In genomic region chr9:64810822-64811537, GRCm38 (mm10) we compare ENCODE assay signal across 7 mouse cellular contexts. TPM values are rescaled to one million over a fixed set of nuclear protein-coding genes. Genes with fewer than 3 reads are reported as not detected.
A peak's percentile ranks its signal among the peaks of the same experiment; 100 is the strongest.
DNase-seq lines count a peak whose midpoint lies in the region; ATAC-seq lines count a peak whose summit lies in the region.

TSS of gene Dennd4a (plus strand) at chr9:64811340.

- peak within 1 kb of the TSS; percentile 89 for H3K27ac ChIP-seq in embryonic facial prominence, embryonic 12.5 days
- peak within 1 kb of the TSS; percentile 73; the same call in 1 of the 2 replicates for H3K27ac ChIP-seq in limb, embryonic 11.5 days (replicated peaks; ENCODE audit: low read depth, low read length)
- peak within 1 kb of the TSS; percentile 98 for H3K27ac ChIP-seq in midbrain, embryonic 14.5 days (replicated peaks; ENCODE audit: low read depth, low read length)

- no peaks in the 10 kb centered on the region for H3K4me1 ChIP-seq in embryonic facial prominence, embryonic 12.5 days
- 0 out of 2 replicates have a peak, but pooled peaks cover 2% of the 10 kb centered on the region for H3K4me1 ChIP-seq in limb, embryonic 11.5 days (ENCODE audit: control insufficient read depth, insufficient read depth, low read length)
- peaks cover 5% of the 10 kb centered on the region for H3K4me1 ChIP-seq in midbrain, embryonic 14.5 days (ENCODE audit: control insufficient read depth, insufficient read depth, low read length)

- peak; percentile 96 for ATAC-seq in embryonic facial prominence, embryonic 12.5 days (ENCODE audit: insufficient number of reproducible peaks, insufficient read depth, low FRiP score, low TSS enrichment)
- peak; percentile 95 for ATAC-seq in limb, embryonic 11.5 days (ENCODE audit: insufficient number of reproducible peaks, low FRiP score, low TSS enrichment, low read depth)
- peak; percentile 98 for ATAC-seq in midbrain, embryonic 14.5 days (ENCODE audit: low FRiP score, low TSS enrichment)

- no peaks in the 10 kb centered on the region for H3K36me3 ChIP-seq in embryonic facial prominence, embryonic 12.5 days
- H3K36me3 ChIP-seq in limb, embryonic 11.5 days (ENCODE audit: control insufficient read depth, insufficient read depth, low read length), result no peaks in the 10 kb centered on the region
- H3K36me3 ChIP-seq in midbrain, embryonic 14.5 days (ENCODE audit: control insufficient read depth, insufficient read depth, low read length), result no peaks in the 10 kb centered on the region

- no peaks in the 10 kb centered on the region for H3K27me3 ChIP-seq in embryonic facial prominence, embryonic 12.5 days
- H3K27me3 ChIP-seq in limb, embryonic 11.5 days (ENCODE audit: control insufficient read depth, insufficient read depth, low read length), result no peaks in the 10 kb centered on the region
- H3K27me3 ChIP-seq in midbrain, embryonic 14.5 days (ENCODE audit: control insufficient read depth, insufficient read depth, low read length), result no peaks in the 10 kb centered on the region

- peak within 1 kb of the TSS; percentile 85 for H3K4me2 ChIP-seq in embryonic facial prominence, embryonic 12.5 days (replicated peaks)
- peak within 1 kb of the TSS; percentile 66 for H3K4me2 ChIP-seq in limb, embryonic 11.5 days (ENCODE audit: low read depth, severe bottlenecking)
- peak within 1 kb of the TSS; percentile 67 for H3K4me2 ChIP-seq in midbrain, embryonic 14.5 days (ENCODE audit: low read length)

- peak; percentile 98 for DNase-seq in adrenal gland, postnatal 25 days
- peak; percentile 100 for DNase-seq in heart, adult 11 months
- peak; percentile 97 for DNase-seq in kidney, adult 18-20 months
- peak; percentile 98 for DNase-seq in limb, embryonic 11.5 days (ENCODE audit: low spot score)
- DNase-seq in midbrain, embryonic 14.5 days, result peak; percentile 99
- peak; percentile 96 to 99 for DNase-seq in spleen, adult 18-20 months

- H3K9me3 ChIP-seq in embryonic facial prominence, embryonic 12.5 days, result no peaks in the 10 kb centered on the region
- no peaks in the 10 kb centered on the region for H3K9me3 ChIP-seq in limb, embryonic 11.5 days (ENCODE audit: control insufficient read depth, low read length)
- H3K9me3 ChIP-seq in midbrain, embryonic 14.5 days (ENCODE audit: control insufficient read depth, low read length), result no peaks in the 10 kb centered on the region

- WGBS in embryonic facial prominence, embryonic 12.5 days, result 1% methylated on average over 49 of the region's 51 CpGs
- WGBS in limb, embryonic 11.5 days, result 1% methylated on average over 41 of the region's 51 CpGs
- under 1% methylated on average over 47 of the region's 51 CpGs for WGBS in midbrain, embryonic 14.5 days

- H3K9ac ChIP-seq in embryonic facial prominence, embryonic 12.5 days, result peak within 1 kb of the TSS; percentile 69
- H3K9ac ChIP-seq in limb, embryonic 11.5 days (ENCODE audit: low read length), result peak within 1 kb of the TSS; percentile 51
- peak within 1 kb of the TSS; percentile 84 for H3K9ac ChIP-seq in midbrain, embryonic 14.5 days (replicated peaks; ENCODE audit: low read length)

- peak within 1 kb of the TSS; percentile 71 for H3K4me3 ChIP-seq in embryonic facial prominence, embryonic 12.5 days
- H3K4me3 ChIP-seq in limb, embryonic 11.5 days (ENCODE audit: low read depth, low read length), result peak within 1 kb of the TSS; percentile 76
- peak within 1 kb of the TSS; percentile 78 for H3K4me3 ChIP-seq in midbrain, embryonic 14.5 days (replicated peaks; ENCODE audit: low read depth, low read length)

RNA-seq across cellular contexts. Expression of gene Dennd4a, which starts in this region (rescaled TPM):
- 21.5 and 26.7 TPM in 2 replicates for total RNA-seq in adrenal gland, postnatal 25 days (2021)
- polyA plus RNA-seq in embryonic facial prominence, embryonic 12.5 days (2016; fragmentation: Nextera tagmentation; extraction: Ambion mirVana), result 10.0 and 10.8 TPM in 2 replicates
- polyA plus RNA-seq in limb, embryonic 11.5 days (2014; fragmentation: Nextera tagmentation; extraction: Ambion mirVana), result 6.3 and 8.2 TPM in 2 replicates
- polyA plus RNA-seq in midbrain, embryonic 14.5 days (2014; fragmentation: Nextera tagmentation; extraction: Ambion mirVana), result 12.8 and 14.1 TPM in 2 replicates

Comparison
In these comparisons a context has a peak if more than half of its experiments do, and no peak if none do; other contexts are left out.
1. Peak in every context shown above with its lines: DNase-seq, ATAC-seq, H3K4me3 ChIP-seq and H3K27ac ChIP-seq.